Mouse (Mus musculus): ENCODE results near the gene Olfr504.
"Not testable (repeated sequence)": the region's sequence is repeated elsewhere in the genome, so short reads cannot be mapped to it uniquely, and the experiment has no call there.

Gene Olfr504

GRCm38 (mm10) chr7:108565693-108566092, at the start of gene Olfr504:
Olfr504 (minus strand) TSS chr7:108565793.
- no peak for DNase-seq (ENCODE audit: low read depth, low spot score)

DNA sequence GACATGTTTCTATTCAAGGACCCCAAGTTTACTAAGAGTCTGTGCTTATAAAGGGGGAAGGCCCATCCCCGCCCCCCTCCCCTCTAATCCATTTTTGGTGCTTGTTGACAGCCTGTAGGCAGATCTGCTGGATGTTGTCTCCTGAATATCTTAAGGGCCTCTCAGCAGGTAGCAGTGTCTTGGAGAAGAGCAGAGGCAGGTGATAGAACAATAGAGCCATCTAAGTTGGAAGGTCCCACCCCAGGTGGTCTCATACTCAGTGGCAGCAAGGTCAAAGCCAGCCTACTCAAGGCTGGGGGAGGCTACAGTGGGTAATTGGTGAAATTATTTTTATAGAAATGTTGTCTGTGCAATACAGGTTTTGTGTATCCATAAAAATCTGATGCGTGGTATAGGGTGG, 48.5 kb upstream of the Olfr504 start:
- DNase-seq (ENCODE audit: low read depth, low spot score): no peak

- no peak for DNase-seq (ENCODE audit: low read depth, low spot score)
These were observed 44.9 kb upstream of the Olfr504 start, which contains the start of gene Olfr506 for GRCm38 (mm10) chr7:108610487-108610886. Olfr506 (plus strand) TSS chr7:108610787.

- DNase-seq (ENCODE audit: low read depth, low spot score): not testable (repeated sequence)
These were observed 36.3 kb upstream of the Olfr504 start for GRCm38 (mm10) chr7:108601916-108602315.

DNA sequence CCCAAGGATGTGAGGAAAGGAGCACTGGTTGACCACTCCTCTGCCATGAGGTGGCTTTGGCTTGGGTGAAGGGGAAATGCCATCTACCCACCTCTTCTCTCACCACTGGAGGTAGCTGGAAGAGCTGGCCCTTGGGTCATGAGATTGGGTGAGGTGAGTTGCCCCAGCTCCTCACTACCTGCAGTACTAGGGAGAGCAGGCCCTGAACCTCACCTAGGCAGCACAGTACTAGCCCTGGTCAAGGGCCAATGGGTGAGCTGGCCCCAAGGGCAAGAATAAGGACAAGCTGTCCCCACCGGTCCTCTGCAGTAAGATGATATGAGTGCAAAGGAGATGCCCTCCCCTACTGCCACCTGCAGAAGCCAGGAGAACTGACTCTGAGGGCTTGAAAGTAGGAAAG, 24.2 kb upstream of the Olfr504 start:
- DNase-seq (ENCODE audit: low read depth, low spot score): no peak

DNA sequence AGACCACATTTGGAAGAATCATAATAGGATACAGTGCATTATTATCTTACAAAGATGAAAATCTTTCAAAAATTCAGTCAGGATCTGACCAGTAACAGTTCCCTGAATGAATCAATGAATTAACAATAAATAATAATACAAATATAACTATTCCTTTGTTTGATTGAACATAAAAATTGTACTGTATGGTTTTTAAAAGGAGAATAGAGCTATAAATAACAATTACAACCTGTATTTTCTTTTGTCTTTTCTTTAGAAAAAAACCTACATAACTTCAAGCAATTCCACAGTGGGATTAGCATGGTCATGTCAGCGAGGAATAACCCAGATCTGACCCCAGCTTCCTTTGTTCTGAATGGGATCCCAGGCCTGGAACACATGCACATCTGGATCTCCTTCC, 21.4 kb downstream of the Olfr504 start, which contains the start of gene Olfr503:
Olfr503 (plus strand) TSS at position 301 of the 400 bp plus-strand sequence.
- not testable (repeated sequence) for DNase-seq (ENCODE audit: low read depth, low spot score)

DNA sequence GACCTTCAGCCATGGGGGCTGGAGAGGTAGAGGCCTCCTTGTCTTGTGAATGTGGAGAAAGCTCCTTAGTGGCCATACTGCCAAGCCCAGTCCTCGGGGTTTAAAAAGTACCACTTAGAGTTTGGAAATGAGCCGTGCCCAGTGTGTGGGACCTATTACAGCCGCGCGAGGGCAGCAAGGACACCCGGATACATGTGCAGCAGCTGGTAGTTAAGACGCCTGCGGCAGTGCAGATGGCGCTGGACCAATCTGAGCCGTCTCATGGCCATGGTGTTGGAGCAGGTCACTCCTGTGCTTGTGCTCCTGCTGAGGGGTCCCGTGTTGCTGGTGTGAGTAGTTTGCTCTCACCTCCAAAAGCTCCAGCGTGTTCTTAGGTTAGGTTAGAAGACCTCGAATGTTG, 23.2 kb downstream of the Olfr504 start:
- DNase-seq (ENCODE audit: low read depth, low spot score): no peak

- no peak for DNase-seq (ENCODE audit: low read depth, low spot score)
These were observed 40.6 kb downstream of the Olfr504 start, which contains the start of gene Olfr502 for GRCm38 (mm10) chr7:108524965-108525364. Olfr502 (minus strand) TSS chr7:108525065.

Data from CD4-positive, CD25-positive, alpha-beta regulatory T cell, adult 2 months (primary cell).